27 mouse cellular contexts compared by ENCODE assay signal in the genomic region with DNA sequence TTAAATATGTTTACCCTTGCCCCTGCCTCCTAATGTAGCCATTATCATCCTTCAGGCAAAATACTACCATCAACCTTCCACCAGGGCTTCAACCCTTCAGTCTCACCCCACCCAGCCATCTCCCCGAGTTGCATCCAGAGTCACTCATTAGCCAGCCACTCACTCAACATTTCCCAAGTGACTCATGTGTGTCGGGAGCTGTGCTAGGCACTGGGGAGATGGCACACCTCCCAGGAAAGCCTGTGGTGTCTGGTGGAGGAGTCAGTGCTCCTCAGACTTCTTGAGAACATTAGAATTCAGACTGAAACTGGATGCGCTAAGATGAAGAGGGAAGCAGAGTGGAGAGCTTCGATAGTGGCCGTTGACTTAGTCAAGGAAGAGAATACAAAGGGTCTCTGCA. TPM values are rescaled to one million over a fixed set of nuclear protein-coding genes. Genes with fewer than 3 reads are reported as not detected.
"Had no signal": no experiment of that assay in that cellular context is flagged by ENCODE, and none has a peak within 500 bp of the region (broad histone marks: within the 10 kb centered on the region; RNA-seq: fewer than 3 reads in every experiment).

No protein-coding gene starts in this region.

- H3K4me2 ChIP-seq: heart, embryonic 12.5 days; hindbrain, embryonic 12.5 days; hindbrain, embryonic 14.5 days; intestine, embryonic 15.5 days; limb, embryonic 12.5 days; liver, embryonic 11.5 days; liver, embryonic 13.5 days had no signal

- H3K36me3 ChIP-seq: heart, embryonic 10.5 days; heart, embryonic 12.5 days; hindbrain, embryonic 10.5 days; hindbrain, embryonic 12.5 days; intestine, embryonic 15.5 days; limb, embryonic 10.5 days; limb, embryonic 12.5 days; liver, embryonic 13.5 days had no signal

- H3K27ac ChIP-seq: gastrocnemius, adult 2 months; heart, embryonic 10.5 days; hindbrain, embryonic 12.5 days; hindbrain, embryonic 14.5 days; intestine, embryonic 15.5 days; layer of hippocampus, adult 2 months; left cerebral cortex, adult 2 months; limb, embryonic 10.5 days; limb, embryonic 12.5 days; liver, embryonic 13.5 days had no signal

- ATAC-seq: inflammation-experienced regulatory T-cells, adult 6 months; intestine, embryonic 15.5 days; intestine, postnatal 0 days had no signal

- H3K27me3 ChIP-seq: hindbrain, embryonic 12.5 days; liver, embryonic 13.5 days had no signal

- DNase-seq: gastrocnemius, adult 2 months; gastrocnemius, postnatal 10 days; gastrocnemius, postnatal 25 days; heart, adult 18-20 months; heart, postnatal 10 days; heart, postnatal 4 days; kidney, adult 18-20 months; kidney, adult 8-10 months; kidney, postnatal 10 days; kidney, postnatal 25 days; kidney, postnatal 4 days; liver; liver, embryonic 13.5 days had no signal

- H3K4me3 ChIP-seq: gastrocnemius, adult 2 months; heart, embryonic 10.5 days; heart, embryonic 12.5 days; hindbrain, embryonic 10.5 days; hindbrain, embryonic 12.5 days; intestine, embryonic 15.5 days; layer of hippocampus, adult 2 months; left cerebral cortex, adult 2 months; limb, embryonic 10.5 days; limb, embryonic 12.5 days; liver, embryonic 13.5 days had no signal

- H3K9ac ChIP-seq: heart, embryonic 12.5 days; hindbrain, embryonic 12.5 days; hindbrain, embryonic 14.5 days; intestine, embryonic 15.5 days; limb, embryonic 12.5 days; liver, embryonic 13.5 days had no signal

- H3K4me1 ChIP-seq: heart, embryonic 12.5 days; liver, embryonic 13.5 days had no signal

- H3K9me3 ChIP-seq: heart, embryonic 10.5 days; heart, embryonic 12.5 days; hindbrain, embryonic 10.5 days; hindbrain, embryonic 12.5 days; intestine, embryonic 15.5 days; limb, embryonic 10.5 days; limb, embryonic 12.5 days; liver, embryonic 13.5 days had no signal

RNA-seq across cellular contexts. Expression of a gene that starts 44.8 kb away (rescaled TPM):
- total RNA-seq: granulocyte monocyte progenitor cell, adult 5-6 weeks had no signal
- polyA plus RNA-seq: inflammation-experienced regulatory T-cells, adult 6 months had no signal
